In the genomic region with DNA sequence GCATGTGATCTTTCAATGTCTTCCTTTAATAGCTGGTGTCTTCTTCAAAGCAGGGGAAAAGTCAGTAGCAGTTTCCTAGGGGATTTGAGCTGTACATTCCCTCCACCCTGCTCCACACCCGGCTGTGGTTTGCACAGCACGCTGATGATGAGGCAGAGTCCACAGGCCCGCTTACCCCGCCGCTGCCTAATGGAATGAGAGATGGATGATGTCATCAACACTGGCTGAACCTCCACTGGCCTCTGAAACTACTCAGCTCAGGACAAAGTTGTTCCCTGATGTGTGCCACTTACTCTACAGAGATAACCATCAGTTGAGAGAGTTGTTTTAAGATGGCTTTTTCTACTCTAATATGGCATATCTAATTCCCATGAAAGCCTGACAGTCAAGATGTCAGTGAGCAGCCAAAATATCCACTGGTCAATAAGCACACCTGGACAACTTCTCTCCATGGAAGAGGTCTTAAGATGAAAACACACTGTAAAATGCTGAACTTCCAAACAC, we compare ENCODE assay signal across 8 mouse cellular contexts.
DNase-seq lines count a peak whose midpoint lies in the region; ATAC-seq lines count a peak whose summit lies in the region.

No protein-coding gene starts in this region.

- H3K4me3 ChIP-seq in forebrain, embryonic 16.5 days (replicated peaks; ENCODE audit: low read length), result no peak overlapping the region
- no peak overlapping the region for H3K4me3 ChIP-seq in forebrain, embryonic 12.5 days (replicated peaks)
- H3K4me3 ChIP-seq in heart, embryonic 10.5 days, result peak overlapping the region; percentile 35; the same call in 1 of the 2 replicates
- no peak overlapping the region for H3K4me3 ChIP-seq in kidney, embryonic 15.5 days (replicated peaks)
- no peak overlapping the region for H3K4me3 ChIP-seq in midbrain, embryonic 16.5 days (ENCODE audit: low read depth, low read length)

- no peaks in the 10 kb centered on the region for H3K27me3 ChIP-seq in forebrain, embryonic 16.5 days (replicated peaks; ENCODE audit: control insufficient read depth, insufficient read depth, low read length)
- H3K27me3 ChIP-seq in forebrain, embryonic 12.5 days, result no peaks in the 10 kb centered on the region
- no peaks in the 10 kb centered on the region for H3K27me3 ChIP-seq in heart, embryonic 10.5 days (ENCODE audit: insufficient read depth, poor library complexity, severe bottlenecking)
- no peaks in the 10 kb centered on the region for H3K27me3 ChIP-seq in kidney, embryonic 15.5 days
- no peaks in the 10 kb centered on the region for H3K27me3 ChIP-seq in midbrain, embryonic 16.5 days (ENCODE audit: control insufficient read depth, insufficient read depth, low read depth, low read length)

- H3K27ac ChIP-seq in forebrain, embryonic 16.5 days (ENCODE audit: low read length), result no peak overlapping the region
- no peak overlapping the region for H3K27ac ChIP-seq in forebrain, embryonic 12.5 days
- H3K27ac ChIP-seq in heart, embryonic 10.5 days, result peak overlapping the region; percentile 81
- peak overlapping the region; percentile 51 for H3K27ac ChIP-seq in kidney, embryonic 15.5 days
- no peak overlapping the region for H3K27ac ChIP-seq in midbrain, embryonic 16.5 days (ENCODE audit: low read length)

- no peak for DNase-seq in heart, embryonic 10.5 days (ENCODE audit: low spot score)
- DNase-seq in spleen, postnatal 10 days (ENCODE audit: low spot score in 2 of 2), result no peak
- DNase-seq in ovary, adult 18-20 months (ENCODE audit: low spot score), result no peak
- DNase-seq in thymus, postnatal 10 days (ENCODE audit: low spot score in 2 of 2), result no peak

- H3K9ac ChIP-seq in forebrain, embryonic 16.5 days (replicated peaks; ENCODE audit: low read depth, low read length), result no peak overlapping the region
- H3K9ac ChIP-seq in forebrain, embryonic 12.5 days, result no peak overlapping the region
- no peak overlapping the region for H3K9ac ChIP-seq in kidney, embryonic 15.5 days
- no peak overlapping the region for H3K9ac ChIP-seq in midbrain, embryonic 16.5 days (ENCODE audit: low read depth, low read length)

- H3K36me3 ChIP-seq in forebrain, embryonic 16.5 days (ENCODE audit: control insufficient read depth, insufficient read depth), result no peaks in the 10 kb centered on the region
- no peaks in the 10 kb centered on the region for H3K36me3 ChIP-seq in forebrain, embryonic 12.5 days (replicated peaks)
- no peaks in the 10 kb centered on the region for H3K36me3 ChIP-seq in heart, embryonic 10.5 days
- H3K36me3 ChIP-seq in kidney, embryonic 15.5 days, result no peaks in the 10 kb centered on the region
- H3K36me3 ChIP-seq in midbrain, embryonic 16.5 days (ENCODE audit: control insufficient read depth, insufficient read depth, low read length), result no peaks in the 10 kb centered on the region

- H3K4me2 ChIP-seq in forebrain, embryonic 16.5 days (ENCODE audit: low read length), result peak overlapping the region; percentile 29; the same call in 1 of the 2 replicates
- H3K4me2 ChIP-seq in forebrain, embryonic 12.5 days, result no peak overlapping the region
- H3K4me2 ChIP-seq in kidney, embryonic 15.5 days, result no peak overlapping the region
- H3K4me2 ChIP-seq in midbrain, embryonic 16.5 days (ENCODE audit: low read length), result peak overlapping the region; percentile 27

- WGBS in forebrain, embryonic 16.5 days, result 47% methylated on average over 5 of the region's 5 CpGs
- WGBS in forebrain, embryonic 12.5 days, result 64% methylated on average over 5 of the region's 5 CpGs
- WGBS in heart, embryonic 10.5 days, result 12% methylated on average over 5 of the region's 5 CpGs
- 29% methylated on average over 5 of the region's 5 CpGs for WGBS in kidney, embryonic 15.5 days
- 49% methylated on average over 5 of the region's 5 CpGs for WGBS in midbrain, embryonic 16.5 days

- ATAC-seq in forebrain, embryonic 16.5 days, result peak; percentile 39; the same call in 1 of the 2 replicates
- ATAC-seq in forebrain, embryonic 12.5 days (ENCODE audit: low FRiP score), result no peak
- peak; percentile 73 for ATAC-seq in kidney, embryonic 15.5 days (replicated peaks; ENCODE audit: low FRiP score)
- no peak for ATAC-seq in midbrain, embryonic 16.5 days

- peaks cover 35% of the 10 kb centered on the region for H3K4me1 ChIP-seq in forebrain, embryonic 16.5 days (replicated peaks; ENCODE audit: control insufficient read depth, insufficient read depth, low read length)
- peaks cover 23% of the 10 kb centered on the region for H3K4me1 ChIP-seq in forebrain, embryonic 12.5 days
- peaks cover 55% of the 10 kb centered on the region for H3K4me1 ChIP-seq in heart, embryonic 10.5 days
- peaks cover 55% of the 10 kb centered on the region for H3K4me1 ChIP-seq in kidney, embryonic 15.5 days
- peaks cover 16% of the 10 kb centered on the region for H3K4me1 ChIP-seq in midbrain, embryonic 16.5 days (ENCODE audit: control insufficient read depth, insufficient read depth, low read length)

- H3K9me3 ChIP-seq in forebrain, embryonic 16.5 days (ENCODE audit: control insufficient read depth, low read length), result no peaks in the 10 kb centered on the region
- H3K9me3 ChIP-seq in forebrain, embryonic 12.5 days, result no peaks in the 10 kb centered on the region
- no peaks in the 10 kb centered on the region for H3K9me3 ChIP-seq in heart, embryonic 10.5 days
- no peaks in the 10 kb centered on the region for H3K9me3 ChIP-seq in kidney, embryonic 15.5 days (replicated peaks)
- H3K9me3 ChIP-seq in midbrain, embryonic 16.5 days (replicated peaks; ENCODE audit: control insufficient read depth, low read length, poor library complexity, severe bottlenecking), result no peaks in the 10 kb centered on the region

Comparison
In these comparisons a context has a peak if more than half of its experiments do, and no peak if none do; other contexts are left out.
1. ATAC-seq: peak in forebrain, embryonic 16.5 days (single experiment) and kidney, embryonic 15.5 days (single experiment); none in forebrain, embryonic 12.5 days (single experiment) and midbrain, embryonic 16.5 days (single experiment).
2. H3K4me2 ChIP-seq: peak in forebrain, embryonic 16.5 days (single experiment) and midbrain, embryonic 16.5 days (single experiment); none in forebrain, embryonic 12.5 days (single experiment) and kidney, embryonic 15.5 days (single experiment).
3. H3K27ac ChIP-seq: peak in heart, embryonic 10.5 days (single experiment) and kidney, embryonic 15.5 days (single experiment); none in forebrain, embryonic 16.5 days (single experiment), forebrain, embryonic 12.5 days (single experiment) and midbrain, embryonic 16.5 days (single experiment).